Mouse (Mus musculus) neural tube, embryonic 13.5 days (tissue): ENCODE measurements at regions not wholly inside any gene's neighbourhood (a gene's known extent, or its start where the extent isn't known, plus 50 kb on each side); places are given as distances from the start of the nearest gene placed in this dataset.

Experiments
- ATAC-seq: fragments of 200-750 bp; cut with Nextera tagmentation; 2 replicates; pipeline ENCODE4 v1.8.0; 2017; ENCODE audit warnings: low read depth, mild to moderate bottlenecking, moderate TSS enrichment, moderate library complexity
- H3K27ac ChIP-seq: fragments of 300-500 bp; sonication (generic); replicated peaks from 2 replicates; pipeline ENCODE4 v1.5.1; 2015; ENCODE audit warnings: moderate library complexity, mild to moderate bottlenecking, inconsistent platforms
- H3K27me3 ChIP-seq: fragments of 300-500 bp; sonication (generic); 2 replicates; pipeline ENCODE4 v1.6.1; 2015; ENCODE audit warnings: mild to moderate bottlenecking, inconsistent platforms
- H3K36me3 ChIP-seq: fragments of 300-500 bp; sonication (generic); 2 replicates; pipeline ENCODE4 v1.6.1; 2015; ENCODE audit warnings: mild to moderate bottlenecking, inconsistent platforms
- H3K4me1 ChIP-seq: fragments of 300-500 bp; sonication (generic); replicated peaks from 2 replicates; pipeline ENCODE4 v1.6.1; 2015; ENCODE audit warnings: inconsistent platforms
- H3K4me2 ChIP-seq: fragments of 300-500 bp; sonication (generic); 2 replicates; pipeline ENCODE4 v1.6.1; 2015; ENCODE audit warnings: inconsistent platforms, mild to moderate bottlenecking, moderate library complexity
- H3K4me3 ChIP-seq: fragments of 300-500 bp; sonication (generic); 2 replicates; pipeline ENCODE4 v1.5.1; 2015; ENCODE audit warnings: mild to moderate bottlenecking, inconsistent platforms
- H3K9ac ChIP-seq: fragments of 300-500 bp; sonication (generic); 2 replicates; pipeline ENCODE4 v1.6.1; 2015; ENCODE audit warnings: moderate library complexity, mild to moderate bottlenecking, inconsistent platforms
- H3K9me3 ChIP-seq: fragments of 300-500 bp; sonication (generic); 2 replicates; pipeline ENCODE4 v1.6.1; 2016; ENCODE audit warnings: inconsistent platforms
- WGBS: fragments of 180-500 bp; shearing (Covaris S2); methylation state at CpG from one replicate; pipeline ENCODE4 v1.1.7; 2015; 5-methylcytosine and 5-hydroxymethylcytosine counted together

GRCm38 (mm10) chr1:119251741-119252140, 170.3 kb downstream of the Inhbb start:
- Histone ChIP-seq H3K27ac (no peak overlapping the region), H3K4me1 (peaks cover 9% of the 10 kb centered on the region; the same call in 1 of the 2 replicates), H3K27me3 (no peaks in the 10 kb centered on the region), H3K9me3 (no peaks in the 10 kb centered on the region), H3K9ac (no peak overlapping the region), H3K36me3 (no peaks in the 10 kb centered on the region), H3K4me3 (no peak overlapping the region), H3K4me2 (no peak overlapping the region)
- 90% methylated on average over 5 of the region's 5 CpGs for WGBS
- no peak for ATAC-seq

GRCm38 (mm10) chr1:119248776-119249495, 173.1 kb downstream of the Inhbb start:
- H3K4me2 ChIP-seq, result no peak overlapping the region
- no peaks in the 10 kb centered on the region for H3K9me3 ChIP-seq
- no peak for ATAC-seq
- H3K4me3 ChIP-seq, result no peak overlapping the region
- no peaks in the 10 kb centered on the region for H3K36me3 ChIP-seq
- H3K4me1 ChIP-seq, result no peaks in the 10 kb centered on the region
- H3K27ac ChIP-seq, result no peak overlapping the region
- H3K27me3 ChIP-seq, result no peaks in the 10 kb centered on the region
- H3K9ac ChIP-seq, result no peak overlapping the region
- WGBS, result 90% methylated on average over 5 of the region's 5 CpGs

GRCm38 (mm10) chr1:119247117-119247516, 174.9 kb downstream of the Inhbb start:
- Histone ChIP-seq H3K4me3 (no peak overlapping the region), H3K36me3 (no peaks in the 10 kb centered on the region), H3K27ac (no peak overlapping the region), H3K4me1 (no peaks in the 10 kb centered on the region), H3K9ac (no peak overlapping the region), H3K9me3 (no peaks in the 10 kb centered on the region), H3K4me2 (no peak overlapping the region), H3K27me3 (no peaks in the 10 kb centered on the region)
- ATAC-seq, result no peak
- 80% methylated on average over 3 of the region's 3 CpGs for WGBS

- ATAC-seq, result no peak
- Histone ChIP-seq H3K27ac (no peak overlapping the region), H3K27me3 (no peaks in the 10 kb centered on the region), H3K36me3 (no peaks in the 10 kb centered on the region), H3K4me3 (no peak overlapping the region), H3K9ac (no peak overlapping the region), H3K4me1 (no peaks in the 10 kb centered on the region), H3K9me3 (no peaks in the 10 kb centered on the region), H3K4me2 (no peak overlapping the region)
- 70% methylated on average over 10 of the region's 10 CpGs for WGBS
These were observed 183.6 kb downstream of the Inhbb start for GRCm38 (mm10) chr1:119238463-119238862.

GRCm38 (mm10) chr1:119236787-119237186, 183.4 kb upstream of the Gli2 start:
- no peak for ATAC-seq
- no peaks in the 10 kb centered on the region for H3K4me1 ChIP-seq
- no peak overlapping the region for H3K27ac ChIP-seq
- no peaks in the 10 kb centered on the region for H3K36me3 ChIP-seq
- no peaks in the 10 kb centered on the region for H3K9me3 ChIP-seq
- no peaks in the 10 kb centered on the region for H3K27me3 ChIP-seq
- 64% methylated on average over 3 of the region's 3 CpGs for WGBS
- H3K4me3 ChIP-seq, result no peak overlapping the region
- no peak overlapping the region for H3K4me2 ChIP-seq
- no peak overlapping the region for H3K9ac ChIP-seq

DNA sequence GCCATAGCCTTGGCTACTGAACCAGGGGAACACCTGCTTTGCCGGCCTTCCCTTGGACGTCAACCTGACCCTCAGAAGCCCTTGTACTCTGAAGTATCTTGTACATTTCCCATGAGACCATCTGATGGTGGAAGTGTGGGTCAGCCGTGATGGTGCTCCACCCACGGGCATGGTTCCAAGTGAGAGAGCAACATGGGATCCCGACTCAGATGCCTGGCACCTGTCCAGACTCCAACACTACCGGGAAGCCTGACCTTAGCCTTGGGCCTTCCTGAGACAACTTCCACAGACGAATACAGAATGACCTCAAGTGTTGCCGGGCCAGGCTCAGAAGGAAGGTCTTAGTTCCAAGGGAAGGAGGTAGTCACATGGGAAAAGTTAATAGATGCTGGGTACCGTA, 181.0 kb upstream of the Gli2 start:
- Histone ChIP-seq H3K27ac (no peak overlapping the region), H3K9me3 (no peaks in the 10 kb centered on the region), H3K4me1 (no peaks in the 10 kb centered on the region), H3K9ac (no peak overlapping the region), H3K4me2 (no peak overlapping the region), H3K27me3 (no peaks in the 10 kb centered on the region), H3K36me3 (no peaks in the 10 kb centered on the region), H3K4me3 (no peak overlapping the region)
- 83% methylated on average over 9 of the region's 9 CpGs for WGBS
- no peak for ATAC-seq

GRCm38 (mm10) chr1:119226996-119227395, 173.6 kb upstream of the Gli2 start:
- ATAC-seq, result no peak
- Histone ChIP-seq H3K9me3 (no peaks in the 10 kb centered on the region), H3K36me3 (no peaks in the 10 kb centered on the region), H3K9ac (no peak overlapping the region), H3K27me3 (no peaks in the 10 kb centered on the region), H3K27ac (no peak overlapping the region), H3K4me1 (no peaks in the 10 kb centered on the region), H3K4me2 (no peak overlapping the region), H3K4me3 (no peak overlapping the region)
- 85% methylated on average over 2 of the region's 2 CpGs for WGBS

DNA sequence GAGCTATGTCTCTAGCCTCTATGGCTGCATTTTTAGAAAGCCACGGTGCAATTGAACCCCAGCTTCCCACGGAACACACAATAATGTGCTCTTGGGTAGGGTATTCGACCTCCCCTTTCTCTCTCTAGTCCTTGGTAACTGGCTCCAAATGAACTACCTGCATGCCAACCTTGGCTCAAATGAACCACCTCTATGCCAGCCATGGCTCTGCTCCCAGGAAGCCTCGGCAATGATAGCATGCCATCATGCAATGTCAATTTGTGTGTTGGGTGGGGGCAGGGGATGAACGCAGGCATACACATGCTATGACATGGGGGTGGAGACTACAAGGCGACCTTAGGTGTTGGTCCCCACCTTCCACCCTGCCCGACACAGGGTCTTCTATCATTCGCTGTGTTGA, 170.5 kb upstream of the Gli2 start:
- no peak for ATAC-seq
- Histone ChIP-seq H3K27me3 (no peaks in the 10 kb centered on the region), H3K4me1 (no peaks in the 10 kb centered on the region), H3K4me2 (no peak overlapping the region), H3K4me3 (no peak overlapping the region), H3K27ac (no peak overlapping the region), H3K36me3 (no peaks in the 10 kb centered on the region), H3K9me3 (no peaks in the 10 kb centered on the region), H3K9ac (no peak overlapping the region)
- 94% methylated on average over 8 of the region's 8 CpGs for WGBS

- Histone ChIP-seq H3K4me3 (no peak overlapping the region), H3K36me3 (no peaks in the 10 kb centered on the region), H3K9ac (no peak overlapping the region), H3K4me1 (no peaks in the 10 kb centered on the region), H3K4me2 (no peak overlapping the region), H3K27ac (no peak overlapping the region), H3K27me3 (no peaks in the 10 kb centered on the region), H3K9me3 (no peaks in the 10 kb centered on the region)
- WGBS, result 88% methylated on average over 6 of the region's 6 CpGs
- no peak for ATAC-seq
These were observed 168.5 kb upstream of the Gli2 start for GRCm38 (mm10) chr1:119221901-119222300.

- no peak for ATAC-seq
- 87% methylated on average over 7 of the region's 7 CpGs for WGBS
These were observed 167.6 kb upstream of the Gli2 start for GRCm38 (mm10) chr1:119221012-119221411.

DNA sequence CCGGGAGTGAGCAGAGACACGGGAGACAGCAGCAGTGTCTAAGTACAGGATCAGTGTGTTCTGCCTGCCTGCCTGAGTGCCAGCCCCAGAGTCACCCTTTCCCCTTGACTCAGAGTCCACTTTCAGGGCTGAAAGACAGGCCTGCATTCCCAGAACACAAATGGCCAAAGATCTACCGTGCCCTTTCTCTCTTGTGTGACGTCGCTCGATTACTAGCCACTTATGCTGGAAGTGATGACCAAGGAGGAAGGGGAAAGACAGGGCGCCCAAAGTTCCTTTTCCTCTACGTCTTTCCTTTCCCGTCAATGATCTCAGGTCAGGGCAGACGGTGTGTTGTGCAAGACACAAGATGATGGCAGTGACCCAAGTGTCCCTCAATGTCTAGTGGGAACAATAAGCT, 166.4 kb upstream of the Gli2 start:
- H3K27ac ChIP-seq, result no peak overlapping the region
- no peaks in the 10 kb centered on the region for H3K9me3 ChIP-seq
- no peak overlapping the region for H3K4me3 ChIP-seq
- no peak overlapping the region for H3K4me2 ChIP-seq
- no peaks in the 10 kb centered on the region for H3K4me1 ChIP-seq
- no peaks in the 10 kb centered on the region for H3K36me3 ChIP-seq
- WGBS, result 87% methylated on average over 10 of the region's 10 CpGs
- no peaks in the 10 kb centered on the region for H3K27me3 ChIP-seq
- ATAC-seq, result no peak
- no peak overlapping the region for H3K9ac ChIP-seq

More at GRCm38 (mm10) chr1:119221012-119221411, 167.6 kb upstream of the Gli2 start:
- Histone ChIP-seq H3K36me3 (no peaks in the 10 kb centered on the region), H3K4me1 (no peaks in the 10 kb centered on the region), H3K4me2 (no peak overlapping the region), H3K27me3 (no peaks in the 10 kb centered on the region), H3K27ac (no peak overlapping the region), H3K9me3 (no peaks in the 10 kb centered on the region), H3K4me3 (no peak overlapping the region), H3K9ac (no peak overlapping the region)

- 0 out of 2 replicates have a peak, but pooled peaks cover 3% of the 10 kb centered on the region for H3K4me1 ChIP-seq
- no peak overlapping the region for H3K27ac ChIP-seq
- H3K27me3 ChIP-seq, result no peaks in the 10 kb centered on the region
- no peak overlapping the region for H3K9ac ChIP-seq
- no peak overlapping the region for H3K4me2 ChIP-seq
- 67% methylated on average over 4 of the region's 4 CpGs for WGBS
- H3K4me3 ChIP-seq, result no peak overlapping the region
- no peaks in the 10 kb centered on the region for H3K9me3 ChIP-seq
- no peaks in the 10 kb centered on the region for H3K36me3 ChIP-seq
- no peak for ATAC-seq
These were observed 164.0 kb upstream of the Gli2 start for GRCm38 (mm10) chr1:119217387-119217786.

- H3K4me2 ChIP-seq, result no peak overlapping the region
- no peak overlapping the region for H3K27ac ChIP-seq
- 0 out of 2 replicates have a peak, but pooled peaks cover 3% of the 10 kb centered on the region for H3K4me1 ChIP-seq
- H3K4me3 ChIP-seq, result no peak overlapping the region
- WGBS, result 61% methylated on average over 7 of the region's 7 CpGs
- no peak for ATAC-seq
- no peaks in the 10 kb centered on the region for H3K9me3 ChIP-seq
- no peak overlapping the region for H3K9ac ChIP-seq
- no peaks in the 10 kb centered on the region for H3K36me3 ChIP-seq
- no peaks in the 10 kb centered on the region; the same call in 1 of the 2 replicates for H3K27me3 ChIP-seq
These were observed 156.2 kb upstream of the Gli2 start for GRCm38 (mm10) chr1:119209607-119210007.
